Mouse (Mus musculus) stomach, postnatal 0 days (tissue): Measurements from ENCODE around the gene 1700012A03Rik. TPM values are rescaled to one million over a fixed set of nuclear protein-coding genes. Genes with fewer than 3 reads are reported as not detected.

Experiments
- ATAC-seq: fragments of 200-750 bp; cut with Nextera tagmentation; 2 replicates; pipeline ENCODE4 v1.8.0; 2017; ENCODE audit not compliant: low FRiP score, low TSS enrichment
- DNase-seq: peaks from one replicate; pipeline ENCODE4 v3.0.0-alpha.2; 2016; ENCODE audit warnings: low spot score
- H3K27ac ChIP-seq: fragments of 300-500 bp; sonication (generic); replicated peaks from 2 replicates; pipeline ENCODE4 v1.5.1; 2014; ENCODE audit warnings: mild to moderate bottlenecking, control low read depth
- H3K27me3 ChIP-seq: fragments of 300-500 bp; sonication (generic); 2 replicates; pipeline ENCODE4 v1.6.1; 2014; ENCODE audit warnings: low read length; ENCODE audit not compliant: control insufficient read depth, insufficient read depth
- H3K36me3 ChIP-seq: fragments of 300-500 bp; sonication (generic); 2 replicates; pipeline ENCODE4 v1.6.1; 2014; ENCODE audit warnings: low read length, mixed read lengths; ENCODE audit not compliant: control insufficient read depth, insufficient read depth
- H3K4me1 ChIP-seq: fragments of 300-500 bp; sonication (generic); replicated peaks from 2 replicates; pipeline ENCODE4 v1.6.1; 2014; ENCODE audit warnings: antibody characterized with exemption; ENCODE audit not compliant: control insufficient read depth, insufficient read depth
- H3K4me2 ChIP-seq: fragments of 300-500 bp; sonication (generic); replicated peaks from 2 replicates; pipeline ENCODE4 v1.6.1; 2014; ENCODE audit warnings: low read depth, mild to moderate bottlenecking, control low read depth, moderate library complexity
- H3K4me3 ChIP-seq: fragments of 300-500 bp; sonication (generic); 2 replicates; pipeline ENCODE4 v1.5.1; 2014; ENCODE audit warnings: low read depth, low read length, control low read depth
- H3K9ac ChIP-seq: fragments of 300-500 bp; sonication (generic); 2 replicates; pipeline ENCODE4 v1.6.1; 2014; ENCODE audit warnings: mild to moderate bottlenecking, low read length, control low read depth, mixed read lengths
- H3K9me3 ChIP-seq: fragments of 300-500 bp; sonication (generic); 2 replicates; pipeline ENCODE4 v1.6.1; 2016; ENCODE audit warnings: low read length; ENCODE audit not compliant: control insufficient read depth
- CTCF ChIP-seq: IDR thresholded peaks from 2 replicates; pipeline ENCODE4 v1.5.1; 2016; ENCODE audit warnings: antibody characterized with exemption, low read depth, mild to moderate bottlenecking, moderate library complexity
- EP300 ChIP-seq: optimal IDR thresholded peaks from 2 replicates; pipeline ENCODE3; 2016; ENCODE audit warnings: antibody characterized with exemption
- WGBS: fragments of 180-500 bp; shearing (Covaris S2); extraction: QIAGEN DNeasy Blood & Tissue Kit; methylation state at CpG from one replicate; pipeline ENCODE4 v1.1.7; 2014; 5-methylcytosine and 5-hydroxymethylcytosine counted together
- polyA plus RNA-seq: library from polyadenylated mRNA; unstranded; fragments of >200 nt; fragmentation: Nextera tagmentation; extraction: Ambion mirVana; gene quantifications from 2 replicates; pipeline ENCODE4 v1.2.1, GENCODE M21; 2015

Gene 1700012A03Rik
- polyA plus RNA-seq, 1 experiment from 2014 or later = not detected

DNA sequence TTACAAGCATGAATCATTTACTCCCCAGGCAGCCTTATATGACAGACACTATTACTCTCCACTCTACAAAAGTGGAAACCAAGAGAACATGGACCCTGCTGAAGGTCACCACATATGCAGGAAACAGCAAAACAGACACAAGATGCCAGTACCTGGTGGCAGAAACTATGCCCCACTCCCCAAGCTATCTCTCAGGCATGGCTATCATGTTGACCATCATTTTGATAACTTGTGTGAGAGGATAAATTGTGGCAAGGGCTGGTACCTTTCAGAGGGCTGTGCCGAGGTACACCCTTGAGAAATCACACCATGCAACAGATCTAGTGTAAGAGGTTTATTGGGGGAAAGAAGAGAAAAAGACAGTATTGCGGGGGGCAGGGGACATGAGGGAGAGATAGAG lies 10.6 kb downstream of the 1700012A03Rik start:
- Histone ChIP-seq H3K4me1 (no peaks in the 10 kb centered on the region), H3K9me3 (no peaks in the 10 kb centered on the region), H3K36me3 (no peaks in the 10 kb centered on the region), H3K27ac (no peak overlapping the region), H3K27me3 (no peaks in the 10 kb centered on the region), H3K4me3 (no peak overlapping the region), H3K4me2 (no peak overlapping the region), H3K9ac (no peak overlapping the region)
- TF ChIP-seq EP300 = no peak
- no peak for TF ChIP-seq CTCF
- 79% methylated on average over 2 of the region's 2 CpGs for WGBS
- no peak for ATAC-seq
- peak; percentile 4 for DNase-seq

DNA sequence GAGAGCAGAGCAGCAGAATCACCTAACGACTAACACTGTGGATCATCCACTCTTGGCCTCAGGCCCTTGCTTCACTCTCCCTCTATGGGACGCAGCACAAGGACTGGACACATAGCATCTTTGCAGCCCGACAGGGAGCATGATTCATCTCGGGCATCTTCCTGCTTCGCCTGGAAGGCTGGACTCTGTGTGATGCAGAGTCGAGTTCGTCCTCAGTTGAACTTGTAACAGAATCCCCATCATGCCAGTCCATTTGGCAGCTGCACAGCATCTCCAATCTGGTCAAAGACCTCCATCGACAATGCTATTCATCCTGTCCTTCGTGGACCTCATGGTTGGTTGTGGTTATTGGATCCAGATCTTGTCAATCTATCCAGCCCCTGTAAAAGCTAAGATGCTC lies 11.2 kb downstream of the 1700012A03Rik start:
- H3K27me3 ChIP-seq = no peaks in the 10 kb centered on the region
- H3K9me3 ChIP-seq = no peaks in the 10 kb centered on the region
- ATAC-seq (no peak), DNase-seq (peak; percentile 7)
- no peaks in the 10 kb centered on the region for H3K36me3 ChIP-seq
- no peak for TF ChIP-seq EP300
- TF ChIP-seq CTCF = no peak
- H3K27ac ChIP-seq = no peak overlapping the region
- no peaks in the 10 kb centered on the region for H3K4me1 ChIP-seq
- no peak overlapping the region for H3K4me3 ChIP-seq
- H3K9ac ChIP-seq = no peak overlapping the region
- H3K4me2 ChIP-seq = no peak overlapping the region
- 83% methylated on average over 9 of the region's 9 CpGs for WGBS

DNA sequence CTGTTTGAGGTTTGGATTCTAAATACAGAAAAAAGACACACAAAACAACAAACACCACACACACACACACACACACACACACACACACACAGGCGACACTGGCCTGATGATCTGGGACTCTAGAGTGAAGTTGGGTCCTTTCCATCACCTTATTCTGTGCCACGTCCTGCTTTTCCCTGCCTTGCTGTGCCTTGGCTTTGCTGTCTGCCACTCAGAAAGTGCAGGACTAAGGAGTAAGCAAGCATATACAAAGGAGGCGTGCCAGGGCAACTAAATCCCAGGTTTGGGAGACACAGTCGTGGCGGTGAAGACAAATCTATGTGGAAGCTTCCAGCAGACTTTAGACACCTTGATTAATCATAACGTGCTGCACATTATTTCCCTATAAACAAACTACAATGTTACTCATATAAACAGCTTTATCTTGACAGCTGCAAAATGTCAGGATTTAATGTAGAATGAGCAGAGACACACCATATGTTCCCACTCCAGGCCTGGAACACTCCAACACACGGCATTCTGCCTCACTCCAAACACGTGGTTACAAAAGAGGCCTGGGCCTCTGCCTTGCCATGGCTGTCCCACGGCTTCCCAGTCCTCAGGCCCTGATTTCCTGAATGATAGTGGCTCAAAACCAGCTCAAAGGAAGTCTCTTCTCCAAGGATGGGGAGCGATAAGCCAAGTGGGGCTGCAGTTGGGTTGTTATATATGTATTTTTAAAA lies 15.9 kb downstream of the 1700012A03Rik start:
- no peaks in the 10 kb centered on the region for H3K27me3 ChIP-seq
- H3K27ac ChIP-seq = no peak overlapping the region
- no peaks in the 10 kb centered on the region for H3K4me1 ChIP-seq
- TF ChIP-seq EP300 (peak; percentile 14), CTCF (no peak)
- no peak overlapping the region for H3K9ac ChIP-seq
- no peaks in the 10 kb centered on the region for H3K9me3 ChIP-seq
- no peaks in the 10 kb centered on the region for H3K36me3 ChIP-seq
- H3K4me3 ChIP-seq = no peak overlapping the region
- DNase-seq (peak; percentile 12), ATAC-seq (peak; percentile 45; the same call in 1 of the 2 replicates)
- no peak overlapping the region for H3K4me2 ChIP-seq
- WGBS = 47% methylated on average over 10 of the region's 10 CpGs

- WGBS = 32% methylated on average over 1 of the region's 1 CpGs
- H3K4me3 ChIP-seq = no peak overlapping the region
These were observed 22.1 kb downstream of the 1700012A03Rik start for GRCm38 (mm10) chr6:32072161-32072560.

GRCm38 (mm10) chr6:32093312-32093711 lies 43.3 kb downstream of the 1700012A03Rik start:
- no peaks in the 10 kb centered on the region for H3K9me3 ChIP-seq
- H3K27ac ChIP-seq = no peak overlapping the region
- H3K4me1 ChIP-seq = no peaks in the 10 kb centered on the region
- no peak overlapping the region for H3K4me3 ChIP-seq
- no peak overlapping the region for H3K9ac ChIP-seq
- H3K36me3 ChIP-seq = no peaks in the 10 kb centered on the region
- 85% methylated on average over 10 of the region's 14 CpGs for WGBS
- no peaks in the 10 kb centered on the region for H3K27me3 ChIP-seq
- DNase-seq (no peak), ATAC-seq (no peak)
- TF ChIP-seq EP300 = no peak
- TF ChIP-seq CTCF = no peak
- H3K4me2 ChIP-seq = no peak overlapping the region

More at GRCm38 (mm10) chr6:32072161-32072560, 22.1 kb downstream of the 1700012A03Rik start:
- Histone ChIP-seq H3K9me3 (no peaks in the 10 kb centered on the region), H3K27me3 (no peaks in the 10 kb centered on the region), H3K36me3 (no peaks in the 10 kb centered on the region), H3K27ac (no peak overlapping the region), H3K4me2 (no peak overlapping the region), H3K4me1 (no peaks in the 10 kb centered on the region), H3K9ac (no peak overlapping the region)
- DNase-seq = no peak
- TF ChIP-seq EP300 (no peak), CTCF (no peak)
- no peak for ATAC-seq

DNA sequence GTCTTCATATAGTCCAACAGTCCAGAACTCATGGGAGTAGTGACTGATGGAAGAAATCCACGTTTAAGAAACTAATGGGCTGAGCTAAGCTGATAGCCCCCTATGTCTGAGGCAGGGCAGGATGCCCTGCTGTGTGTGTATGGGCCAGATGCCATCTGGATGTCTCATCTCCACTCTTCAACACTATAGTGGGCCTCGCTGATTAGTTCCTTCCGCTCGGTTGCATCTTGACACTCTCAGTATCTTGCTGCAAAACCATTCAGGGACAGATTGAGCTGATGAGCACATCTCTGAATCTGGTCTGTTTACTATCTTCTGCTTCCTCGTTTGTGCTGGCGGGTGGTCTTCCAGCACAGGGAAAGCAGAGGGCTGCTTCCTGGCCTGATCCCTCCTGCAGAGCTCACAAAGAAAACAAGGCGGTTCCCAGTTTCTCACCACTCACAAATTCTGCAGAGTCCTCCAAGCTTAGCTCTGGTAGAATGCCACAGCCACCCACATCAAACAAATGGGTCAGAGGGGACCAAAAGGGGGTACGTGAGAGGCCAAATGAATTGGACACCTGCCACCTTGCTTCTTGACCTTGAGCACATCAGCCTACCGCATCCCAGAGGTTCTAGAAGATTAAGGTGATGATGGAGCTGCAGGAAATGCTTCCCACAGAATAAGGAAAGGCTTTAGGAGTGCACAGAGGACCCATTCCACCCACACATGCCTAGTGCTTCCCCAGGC lies 55.7 kb downstream of the 1700012A03Rik start:
- no peak overlapping the region for H3K4me3 ChIP-seq
- WGBS = 48% methylated on average over 9 of the region's 9 CpGs
- H3K9me3 ChIP-seq = no peaks in the 10 kb centered on the region
- H3K9ac ChIP-seq = no peak overlapping the region
- no peaks in the 10 kb centered on the region for H3K4me1 ChIP-seq
- no peak for DNase-seq
- H3K27ac ChIP-seq = no peak overlapping the region
- ATAC-seq = no peak
- no peak for TF ChIP-seq EP300
- TF ChIP-seq CTCF = no peak
- H3K36me3 ChIP-seq = no peaks in the 10 kb centered on the region
- no peak overlapping the region for H3K4me2 ChIP-seq
- no peaks in the 10 kb centered on the region for H3K27me3 ChIP-seq
